ENCODE assay signal across 1 mouse cellular context in the genomic region with DNA sequence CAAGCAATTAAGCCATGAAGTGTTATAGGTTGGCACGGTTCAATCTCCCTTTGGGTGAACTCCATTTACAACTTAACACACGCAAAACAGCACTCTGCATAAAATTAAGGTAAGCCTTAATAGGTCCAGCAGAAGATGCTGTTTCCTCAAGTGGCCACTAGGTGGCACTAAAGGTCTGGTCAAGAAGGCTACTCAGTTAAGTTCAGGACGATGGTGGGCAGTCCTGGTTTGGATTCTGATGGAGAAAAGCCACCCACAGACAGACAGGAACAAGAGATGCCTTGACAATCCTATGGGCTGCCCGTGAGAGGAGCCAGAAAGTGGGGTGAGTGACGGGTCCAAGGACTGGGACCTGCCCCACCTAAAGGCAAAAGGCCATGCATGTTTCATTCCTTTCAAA.
TF ChIP-seq lines count a peak whose summit lies in the region.

No protein-coding gene starts in this region.

TF ChIP-seq in CH12.LX, 34 proteins besides CTCF, POLR2A, EP300 and RAD21:
- TF ChIP-seq SMC3 (IDR thresholded peaks at IDR 0.05; ENCODE audit: low read depth, low read length) (peak; percentile 98), MEF2A (IDR thresholded peaks at IDR 0.05; ENCODE audit: borderline replicate concordance, low read depth, low read length) (no peak), ZC3H11A (IDR thresholded peaks at IDR 0.05; ENCODE audit: low read depth, low read length) (peak; percentile 83)
TF ChIP-seq in CH12.LX: peak in this region for 2.
